Mouse (Mus musculus) adrenal gland, postnatal 36 days (tissue): Measurements from ENCODE around the gene Smim12. TPM values are rescaled to one million over a fixed set of nuclear protein-coding genes. Genes with fewer than 3 reads are reported as not detected.

Experiments
- DNase-seq, 2 experiments: peaks; one replicate each; pipeline ENCODE4 v3.0.0; 2021; ENCODE audit warnings: mixed read lengths in 1 of 2
- total RNA-seq, 2 experiments: library from RNA; stranded (reverse); gene quantifications; 2 replicates each; pipeline ENCODE4 v1.2.3; 2021

Smim12 gene
- total RNA-seq, 2 experiments from 2014 or later = 51.5 to 52.6 TPM

- peak; percentile 88 to 93 for DNase-seq
These were observed 7.7 kb upstream of the Smim12 start for GRCm38 (mm10) chr4:127235742-127236487.

GRCm38 (mm10) chr4:127236631-127237030, 7.0 kb upstream of the Smim12 start:
- no peak for DNase-seq

DNA sequence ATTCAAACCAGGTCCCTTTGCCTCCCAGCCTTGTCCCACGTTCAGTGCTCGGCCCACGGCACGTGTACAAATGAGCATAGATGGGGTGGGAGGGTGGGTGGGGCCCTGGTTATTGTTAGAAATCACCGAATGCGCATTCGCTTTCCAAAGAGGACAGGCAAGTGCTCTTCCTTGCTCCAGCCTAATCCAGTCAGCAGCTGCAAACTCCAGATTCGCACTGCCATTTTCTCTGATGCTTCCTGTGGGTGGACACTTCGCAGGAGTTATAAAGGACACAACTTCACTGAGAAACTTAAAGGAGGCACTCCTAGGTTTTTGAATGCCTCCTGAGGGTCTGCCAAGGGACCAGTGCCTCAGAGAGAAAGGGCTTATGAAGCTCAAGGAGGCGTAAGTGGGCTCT, 6.3 kb upstream of the Smim12 start:
- no peak for DNase-seq

GRCm38 (mm10) chr4:127242696-127243095, 888 bp upstream of the Smim12 start:
- DNase-seq = no peak

GRCm38 (mm10) chr4:127243953-127244352, 369 bp downstream of the Smim12 start:
- DNase-seq = peak in 1 of 2 experiments; percentile 50

- DNase-seq = peak; percentile 94 to 96
These were observed 6.2 kb downstream of the Smim12 start for GRCm38 (mm10) chr4:127249701-127250349.

DNA sequence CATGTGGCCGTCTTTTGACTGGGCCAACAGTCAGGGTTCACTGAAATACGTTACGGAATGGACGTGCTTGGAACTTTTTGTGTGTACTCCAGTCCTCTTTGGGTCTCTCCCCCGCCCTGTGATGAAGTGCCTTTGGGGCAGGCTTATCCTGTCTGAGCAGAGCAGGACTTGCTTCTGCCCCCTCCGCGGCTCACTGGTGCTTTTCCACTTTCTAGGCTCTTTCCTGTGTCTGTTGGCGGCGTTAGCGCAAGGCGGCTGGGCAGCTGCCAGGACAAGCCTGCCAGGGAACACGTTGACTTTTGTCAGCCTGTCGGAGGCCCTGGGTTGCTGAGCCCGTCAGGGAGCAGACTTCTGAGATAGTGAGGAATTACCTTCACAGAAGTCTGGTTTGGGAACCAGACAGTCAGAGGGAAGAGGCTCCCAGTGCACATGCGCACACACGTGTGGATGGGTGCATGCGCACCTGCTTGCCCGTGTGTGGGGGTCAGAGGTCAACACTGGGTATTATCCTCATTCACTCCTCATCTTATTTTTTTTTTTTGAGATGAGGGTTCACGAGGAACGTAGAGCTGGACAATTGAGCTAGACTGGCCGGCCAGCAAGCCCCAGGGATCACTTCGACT, 8.5 kb downstream of the Smim12 start:
- peak; percentile 89 to 92 for DNase-seq

DNA sequence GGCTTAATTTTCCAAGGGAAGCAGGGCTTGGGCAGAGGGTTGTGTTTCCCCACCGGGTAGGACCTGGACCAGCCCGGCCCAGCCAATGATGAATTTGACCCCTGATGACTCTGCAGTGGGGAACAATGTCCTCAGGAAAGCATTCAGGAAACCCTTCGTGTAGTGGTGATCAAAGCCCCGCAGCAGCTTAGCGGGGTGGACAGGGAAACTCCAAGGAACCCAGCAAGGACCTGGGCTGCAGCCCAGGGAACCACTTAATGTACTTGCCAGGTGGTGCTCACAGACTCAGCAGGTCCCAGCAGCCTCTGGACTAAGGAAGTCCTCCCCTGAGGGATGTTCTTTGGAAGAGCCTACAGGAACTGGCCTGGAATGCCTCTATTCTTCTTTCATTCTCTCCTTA, 13.2 kb downstream of the Smim12 start:
- DNase-seq = no peak

DNA sequence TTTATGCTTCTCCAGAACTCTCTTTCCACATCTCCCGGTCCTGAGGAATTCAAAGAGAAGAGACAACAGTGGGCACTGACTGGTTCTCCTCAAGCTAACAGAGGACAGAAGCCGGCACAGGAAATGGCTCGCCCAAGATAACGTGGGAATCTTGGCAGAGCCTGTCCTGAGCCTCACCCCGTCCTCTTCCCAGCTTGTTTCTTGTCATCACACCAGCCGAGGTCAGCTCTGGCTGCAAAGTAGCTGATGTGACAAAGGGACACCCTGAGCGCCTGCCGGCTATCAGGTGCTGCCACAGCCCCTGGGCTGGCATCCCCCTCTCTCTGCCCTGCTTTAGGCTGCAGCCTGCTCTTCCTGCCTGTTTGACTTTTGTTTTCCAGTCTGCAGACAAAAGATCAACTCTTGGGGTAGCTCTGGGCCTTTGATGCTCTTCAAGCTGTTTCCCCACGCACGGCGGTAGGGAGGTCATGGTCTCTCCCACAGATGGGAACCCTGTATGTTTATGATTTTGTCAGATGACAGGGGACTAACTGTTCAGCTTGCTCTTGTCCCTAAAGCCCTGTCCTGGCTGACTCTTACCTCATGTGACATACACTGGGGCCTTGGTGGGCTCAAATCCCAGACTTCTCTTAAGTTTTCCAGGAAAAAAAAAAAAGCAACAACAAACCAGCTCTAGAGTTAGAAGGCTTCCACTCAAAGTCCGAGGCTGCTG, 14.8 kb downstream of the Smim12 start:
- DNase-seq = peak in 1 of 2 experiments; percentile 27

- no peak for DNase-seq
These were observed 18.0 kb downstream of the Smim12 start for GRCm38 (mm10) chr4:127261601-127262000.

- DNase-seq = no peak
These were observed 20.0 kb downstream of the Smim12 start for GRCm38 (mm10) chr4:127263438-127264182.

- DNase-seq = no peak
These were observed 20.6 kb downstream of the Smim12 start for GRCm38 (mm10) chr4:127264183-127264554.

DNA sequence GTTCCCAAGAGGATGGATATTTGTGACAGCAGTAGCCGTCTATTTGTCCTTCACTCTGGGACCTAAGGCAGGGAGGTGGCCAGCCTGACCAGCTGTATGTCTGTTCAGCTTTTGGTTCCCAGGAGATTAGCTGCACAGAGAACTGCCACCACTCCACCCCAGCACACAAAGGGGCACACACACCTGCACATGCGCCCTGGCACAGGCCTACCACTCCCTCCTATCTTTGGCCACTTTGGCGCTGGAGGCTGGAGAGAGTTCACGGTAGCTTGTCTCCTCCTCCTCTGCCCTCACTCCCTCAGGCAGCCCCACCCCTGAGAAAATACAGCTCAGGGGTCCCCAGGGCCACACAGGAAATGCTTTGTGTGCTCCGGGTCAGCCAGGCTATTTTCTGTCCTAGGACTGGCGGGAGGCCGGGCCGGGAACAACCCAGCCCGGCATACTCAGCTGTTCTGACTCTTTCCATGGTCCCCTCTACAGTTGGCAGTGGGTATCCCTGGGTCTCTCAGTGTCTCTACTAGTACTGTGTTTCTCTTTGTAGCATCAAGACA, 34.9 kb downstream of the Smim12 start:
- DNase-seq = peak; percentile 28 to 47

DNA sequence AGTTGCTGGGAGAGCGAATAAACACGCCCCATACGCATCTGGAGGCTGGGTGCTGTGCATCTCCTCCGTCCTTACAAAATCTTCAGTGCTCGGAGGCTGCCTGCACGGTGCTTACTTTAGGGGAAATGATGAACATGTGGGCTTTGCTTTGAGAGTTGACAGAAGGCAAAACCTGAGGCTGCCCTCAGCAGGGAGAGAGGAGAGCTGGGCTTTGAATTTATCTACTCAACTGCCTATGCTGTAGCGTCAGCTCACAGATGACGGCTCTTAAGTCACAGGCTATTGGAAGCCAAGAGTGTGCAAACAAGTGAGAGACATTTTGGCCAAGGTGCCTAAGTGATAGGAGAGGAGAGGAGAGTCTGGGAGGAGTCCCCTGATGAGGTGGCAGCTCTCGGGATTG, 35.7 kb downstream of the Smim12 start:
- no peak for DNase-seq

DNA sequence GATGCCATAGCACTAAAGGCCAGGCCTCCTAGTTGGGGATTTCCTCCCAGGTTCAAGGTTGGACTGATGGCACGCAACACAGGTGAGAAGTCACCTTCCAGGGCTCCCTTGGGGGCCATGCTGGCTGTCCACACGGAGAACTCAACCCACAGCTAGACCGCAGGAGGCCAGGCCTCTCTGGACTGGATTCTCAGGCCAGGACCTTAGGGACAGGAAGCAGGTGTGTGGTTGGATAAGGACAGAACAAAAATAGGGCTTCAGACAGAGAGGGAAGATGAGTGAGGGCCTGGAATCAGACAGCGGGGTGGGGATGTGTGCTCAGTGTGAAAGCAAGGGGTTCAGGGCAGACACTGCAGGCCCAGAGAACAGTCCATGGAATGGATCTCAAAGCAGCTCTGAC, 43.3 kb downstream of the Smim12 start:
- DNase-seq = no peak

DNA sequence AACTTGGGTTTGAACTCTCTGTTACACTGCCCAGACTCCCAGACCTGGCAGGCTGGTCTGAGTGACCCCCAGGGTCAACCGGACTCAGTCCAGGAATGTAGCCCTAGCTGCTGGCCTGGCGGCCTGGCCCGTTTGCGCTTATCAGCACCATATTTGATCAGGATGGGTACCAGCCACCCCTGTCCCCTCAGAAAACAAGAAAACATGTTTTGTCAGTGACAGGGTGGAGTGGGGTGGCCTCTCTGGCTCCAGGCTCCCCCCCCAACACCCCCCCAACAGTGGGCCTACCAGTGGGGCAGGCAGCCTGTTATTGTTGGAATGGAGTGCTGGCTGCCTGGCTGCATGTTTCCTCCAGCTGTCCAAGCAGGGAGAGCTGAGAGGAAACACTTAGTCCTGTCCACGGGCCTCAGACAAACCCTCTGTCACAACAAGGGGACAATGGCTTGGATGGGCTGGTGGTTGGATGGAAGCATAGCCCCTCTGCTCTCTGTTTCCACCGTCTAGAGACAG, 45.5 kb downstream of the Smim12 start:
- peak in 1 of 2 experiments; percentile 16 for DNase-seq

- peak; percentile 31 to 52 for DNase-seq
These were observed 49.0 kb downstream of the Smim12 start for GRCm38 (mm10) chr4:127292631-127293030.
